Comparison of ENCODE assay signal across 21 mouse cellular contexts in genomic region chr8:46213971-46214480, GRCm38 (mm10).
"Had no signal": no experiment of that assay in that cellular context is flagged by ENCODE, and none has a peak within 500 bp of the region (broad histone marks: within the 10 kb centered on the region; RNA-seq: fewer than 3 reads in every experiment).

No protein-coding gene starts in this region.

- H3K27me3 ChIP-seq: lung, embryonic 15.5 days; neural tube, embryonic 12.5 days had no signal

- H3K4me2 ChIP-seq: lung, embryonic 15.5 days; midbrain, embryonic 11.5 days; neural tube, embryonic 12.5 days had no signal

- H3K9me3 ChIP-seq: lung, embryonic 15.5 days; megakaryocyte, embryonic 14.5 days; neural tube, embryonic 12.5 days had no signal

- H3K9ac ChIP-seq: liver, postnatal 0 days; lung, embryonic 15.5 days; neural tube, embryonic 12.5 days had no signal

- DNase-seq: liver, postnatal 0 days; lung, adult 2 months; lung, postnatal 14 days; lung, postnatal 36 days; midbrain, embryonic 14.5 days; retina, postnatal 1 day; right cerebral cortex, adult 18-20 months; right cerebral cortex, postnatal 25 days; right cerebral cortex, postnatal 4 days; spleen, adult 18-20 months; thymus, adult 18-20 months; thymus, postnatal 14 days; thymus, postnatal 36 days had no signal

- ATAC-seq: liver, postnatal 0 days; lung, postnatal 0 days; midbrain, embryonic 16.5 days had no signal

- H3K27ac ChIP-seq: lung, embryonic 15.5 days; macrophage; neural tube, embryonic 12.5 days had no signal

- H3K4me3 ChIP-seq: lung, embryonic 15.5 days; megakaryocyte, embryonic 14.5 days; myocyte; neural tube, embryonic 12.5 days had no signal
